Mouse (Mus musculus): ENCODE results near the gene Acsl1.
A peak's percentile ranks its signal among the peaks of the same experiment; 100 is the strongest.

The Acsl1 gene

GRCm38 (mm10) chr8:46559428-46559827 is 88.6 kb downstream of the Acsl1 start:
- peak; percentile 69 for DNase-seq (ENCODE audit: low read depth, low spot score)

- DNase-seq (ENCODE audit: low read depth, low spot score) = no peak
Measured at GRCm38 (mm10) chr8:46562333-46562732, 91.5 kb downstream of the Acsl1 start.

- no peak for DNase-seq (ENCODE audit: low read depth, low spot score)
Measured at GRCm38 (mm10) chr8:46566914-46567529, 96.2 kb downstream of the Acsl1 start.

- no peak for DNase-seq (ENCODE audit: low read depth, low spot score)
Measured at GRCm38 (mm10) chr8:46567946-46568345, 97.1 kb downstream of the Acsl1 start.

- DNase-seq (ENCODE audit: low read depth, low spot score) = peak; percentile 40
Measured at GRCm38 (mm10) chr8:46568942-46569341, 98.1 kb downstream of the Acsl1 start.

- DNase-seq (ENCODE audit: low read depth, low spot score) = no peak
Measured at GRCm38 (mm10) chr8:46569659-46570441, 99.0 kb downstream of the Acsl1 start.

GRCm38 (mm10) chr8:46570673-46571072 is 99.8 kb downstream of the Acsl1 start:
- DNase-seq (ENCODE audit: low read depth, low spot score) = peak; percentile 46

- peak; percentile 83 for DNase-seq (ENCODE audit: low read depth, low spot score)
Measured at GRCm38 (mm10) chr8:46573446-46573845, 102.6 kb downstream of the Acsl1 start.

- peak; percentile 39 for DNase-seq (ENCODE audit: low read depth, low spot score)
Measured at GRCm38 (mm10) chr8:46573964-46574363, 103.1 kb downstream of the Acsl1 start.

GRCm38 (mm10) chr8:46578794-46579193 is 108.0 kb downstream of the Acsl1 start:
- DNase-seq (ENCODE audit: low read depth, low spot score) = no peak

- peak; percentile 82 for DNase-seq (ENCODE audit: low read depth, low spot score)
Measured at GRCm38 (mm10) chr8:46584328-46584727, 113.5 kb downstream of the Acsl1 start.

GRCm38 (mm10) chr8:46585576-46585975 is 114.7 kb downstream of the Acsl1 start:
- DNase-seq (ENCODE audit: low read depth, low spot score) = no peak

Data from R1 (cell line).